Mouse (Mus musculus): ENCODE data around the gene Nudt3.

DNA sequence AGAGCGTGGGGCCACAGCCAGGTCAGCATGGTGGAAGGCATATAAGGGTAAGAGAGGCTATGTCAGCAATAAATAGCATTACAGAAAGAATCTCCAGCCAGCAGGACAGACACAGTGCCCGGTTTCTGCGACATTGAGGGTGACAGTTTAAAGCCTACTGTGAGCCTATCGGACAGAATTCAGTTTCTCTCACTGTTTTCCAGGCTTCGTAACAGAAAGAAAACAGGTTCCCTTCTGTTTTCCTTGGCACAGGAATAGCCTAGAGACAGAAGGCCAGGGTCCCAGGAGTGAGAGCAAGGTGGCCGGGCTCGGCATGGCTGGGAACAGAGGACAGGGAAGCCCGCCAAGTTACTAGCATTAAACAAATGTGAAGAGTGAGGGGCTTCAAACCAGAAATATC is 43.5 kb downstream of the Nudt3 start:
- TF ChIP-seq CTCF (IDR thresholded peaks at IDR 0.05; ENCODE audit: low read depth, low read length) (no peak), GATA1 (IDR thresholded peaks at IDR 0.05; ENCODE audit: borderline replicate concordance, low read length) (no peak), GATA2 (IDR thresholded peaks at IDR 0.05; ENCODE audit: borderline replicate concordance, low read depth, low read length) (no peak)

Data from G1E (cell line).